Mouse (Mus musculus): ENCODE data around the gene Adgrb3.

Adgrb3 gene

GRCm38 (mm10) chr1:25250562-25250961 is 578.9 kb downstream of the Adgrb3 start:
- no peak for DNase-seq (ENCODE audit: low spot score)

DNA sequence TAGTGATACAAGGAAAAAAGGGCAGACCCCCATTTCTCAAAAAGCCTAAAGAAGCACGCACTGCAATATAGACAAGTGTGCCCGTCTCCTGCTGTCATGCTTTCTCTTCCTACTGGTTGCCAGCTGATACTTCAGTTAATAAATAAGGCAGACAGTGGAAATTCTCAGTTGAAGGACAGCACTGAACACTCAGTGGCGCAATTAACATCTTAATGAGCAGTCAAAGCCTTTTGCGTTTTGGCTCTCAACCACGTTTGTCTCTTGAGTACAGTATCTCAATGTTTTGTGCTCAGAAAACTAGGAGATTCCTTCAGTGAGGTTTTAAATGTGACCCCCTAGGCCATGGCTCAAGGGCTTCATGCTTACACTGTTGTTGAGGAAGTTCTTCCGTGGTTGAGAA is 587.1 kb downstream of the Adgrb3 start:
- no peak for DNase-seq (ENCODE audit: low spot score)

GRCm38 (mm10) chr1:25229245-25229750 is 600.2 kb downstream of the Adgrb3 start:
- no peak for DNase-seq (ENCODE audit: low spot score)

DNA sequence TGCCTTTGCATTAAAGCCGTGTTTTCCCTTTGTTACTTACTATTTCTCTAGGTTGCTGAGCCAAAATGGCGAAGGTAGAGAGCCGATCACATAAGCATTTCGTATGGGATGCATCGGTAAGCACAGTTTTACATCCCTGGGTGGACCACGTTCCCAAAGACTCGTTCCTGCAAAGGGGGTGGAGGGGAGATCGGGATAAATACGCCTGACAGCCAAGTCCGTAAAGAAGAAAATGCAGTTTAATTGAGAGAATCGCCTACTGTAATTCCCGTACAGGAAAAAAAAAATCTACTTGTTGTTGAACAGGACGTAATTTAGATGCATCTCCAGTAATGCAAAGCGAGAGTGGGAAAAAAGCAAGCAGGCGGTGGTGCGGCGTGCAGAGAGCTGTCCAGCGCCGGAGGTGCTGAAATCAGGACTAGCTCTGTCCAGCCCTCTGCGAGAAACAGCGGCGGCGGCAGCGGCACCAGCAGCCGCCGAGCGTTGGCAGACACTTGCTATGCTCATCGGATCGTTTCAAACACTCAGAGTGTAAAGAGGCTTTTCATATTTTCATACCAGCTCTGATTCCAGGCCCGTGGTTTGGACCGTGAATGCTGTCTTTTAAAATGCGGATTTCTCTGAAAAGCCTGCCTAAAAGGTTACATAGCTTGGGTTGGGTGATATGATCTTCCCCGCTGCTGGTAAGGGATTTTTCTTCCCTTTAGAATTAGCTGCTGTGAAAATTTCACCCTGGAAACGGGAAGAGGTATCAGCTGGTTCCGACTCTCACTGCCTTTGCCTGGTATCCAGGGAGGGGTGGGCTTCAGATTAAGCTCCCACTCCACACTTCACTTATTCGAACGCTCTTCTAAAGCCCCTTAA is 600.9 kb downstream of the Adgrb3 start:
- peak; percentile 19 for DNase-seq (ENCODE audit: low spot score)

DNA sequence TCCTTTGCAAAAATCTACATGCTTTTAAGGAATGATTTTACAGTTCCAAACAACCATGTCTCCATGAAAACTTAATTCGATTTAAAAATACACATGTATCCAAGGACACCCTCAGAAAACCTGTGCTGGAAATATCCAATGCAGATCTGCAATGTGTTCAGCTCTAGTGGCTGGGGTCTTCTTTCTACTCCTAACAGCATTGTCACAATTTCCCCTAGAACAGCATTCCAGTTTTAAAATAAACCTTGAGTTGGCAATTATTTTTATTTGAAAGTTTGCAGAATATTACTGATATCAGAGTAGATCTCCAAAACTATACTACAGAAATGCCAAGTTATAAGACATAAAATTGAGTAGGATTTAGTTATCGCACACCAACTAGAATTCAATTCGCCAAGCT is 601.6 kb downstream of the Adgrb3 start:
- no peak for DNase-seq (ENCODE audit: low spot score)

DNA sequence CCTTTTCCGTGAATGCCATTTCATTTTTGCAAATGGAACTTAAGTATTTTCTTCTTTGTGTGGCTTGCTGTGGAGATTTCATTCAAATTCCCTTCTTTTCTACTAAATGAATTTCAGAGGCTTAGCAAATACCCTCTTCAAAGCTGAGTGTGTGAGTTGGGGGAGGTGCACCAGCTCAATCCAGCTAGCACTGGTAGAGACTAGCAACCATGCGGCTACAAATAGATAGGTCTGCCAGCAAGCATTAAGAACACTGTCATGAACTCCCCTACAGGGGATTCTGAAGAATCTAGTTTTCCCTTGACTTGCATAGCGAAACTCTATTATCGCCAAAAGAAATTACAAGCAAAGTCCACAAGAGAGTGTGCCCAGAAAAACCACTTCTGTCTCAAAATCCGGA is 624.9 kb downstream of the Adgrb3 start:
- DNase-seq (ENCODE audit: low spot score), result no peak

DNA sequence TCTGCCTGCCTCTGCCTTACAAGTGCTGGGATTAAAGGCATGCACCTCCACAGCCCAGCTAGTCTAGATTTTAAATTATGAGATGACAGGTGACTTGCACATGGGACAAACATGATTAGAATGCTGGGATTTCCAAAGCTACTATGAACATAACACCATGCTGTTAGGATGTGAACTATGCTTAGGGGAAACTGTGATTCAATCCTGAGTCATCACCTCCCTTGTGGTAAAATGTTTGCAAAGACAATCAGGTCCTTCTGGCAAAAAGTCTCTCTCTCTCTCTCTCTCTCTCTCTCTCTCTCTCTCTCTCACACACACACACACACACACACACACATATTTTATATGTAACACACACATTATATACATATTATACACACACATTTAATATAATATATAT is 630.1 kb downstream of the Adgrb3 start:
- DNase-seq (ENCODE audit: low spot score), result no peak

DNA sequence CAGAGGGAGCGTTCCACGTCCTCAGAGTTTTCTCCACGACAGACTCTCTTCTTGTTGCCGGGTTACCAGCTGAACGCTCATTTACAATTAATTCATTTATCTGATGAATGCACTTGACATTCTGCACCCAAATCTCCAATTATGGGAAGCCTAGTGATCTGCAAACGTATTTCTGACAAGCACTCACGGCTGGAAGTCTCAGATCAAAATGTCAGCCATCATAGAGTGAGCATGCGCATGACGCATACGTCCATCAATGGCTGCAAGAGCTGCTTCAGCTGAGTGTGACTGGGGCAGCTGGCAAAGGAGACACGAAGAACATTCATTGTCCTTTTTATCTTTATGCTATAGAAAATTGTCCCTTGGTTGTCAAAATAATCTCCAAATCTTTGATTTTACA is 637.5 kb downstream of the Adgrb3 start:
- no peak for DNase-seq (ENCODE audit: low spot score)

DNA sequence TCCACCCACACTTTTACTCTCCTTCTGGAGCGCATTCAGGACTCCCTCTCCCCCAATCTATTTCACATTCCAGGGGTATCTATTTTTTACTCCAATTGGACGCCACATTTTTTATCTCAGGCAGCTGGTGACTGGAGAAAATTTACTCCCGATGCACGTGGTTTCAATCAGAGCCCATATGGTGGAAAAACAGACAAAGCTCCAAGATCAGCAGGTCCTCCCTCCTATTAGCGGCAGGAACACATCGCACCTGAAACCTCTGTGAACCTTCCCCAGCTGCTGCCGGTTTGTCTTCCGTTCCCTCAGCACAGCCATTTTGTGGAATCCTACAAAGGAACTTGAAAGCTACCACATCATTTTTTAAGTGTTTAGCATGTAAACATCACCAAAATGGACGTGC is 640.2 kb downstream of the Adgrb3 start:
- DNase-seq (ENCODE audit: low spot score), result no peak

- no peak for DNase-seq (ENCODE audit: low spot score)
Observed at GRCm38 (mm10) chr1:25185909-25186308, 643.6 kb downstream of the Adgrb3 start.

DNA sequence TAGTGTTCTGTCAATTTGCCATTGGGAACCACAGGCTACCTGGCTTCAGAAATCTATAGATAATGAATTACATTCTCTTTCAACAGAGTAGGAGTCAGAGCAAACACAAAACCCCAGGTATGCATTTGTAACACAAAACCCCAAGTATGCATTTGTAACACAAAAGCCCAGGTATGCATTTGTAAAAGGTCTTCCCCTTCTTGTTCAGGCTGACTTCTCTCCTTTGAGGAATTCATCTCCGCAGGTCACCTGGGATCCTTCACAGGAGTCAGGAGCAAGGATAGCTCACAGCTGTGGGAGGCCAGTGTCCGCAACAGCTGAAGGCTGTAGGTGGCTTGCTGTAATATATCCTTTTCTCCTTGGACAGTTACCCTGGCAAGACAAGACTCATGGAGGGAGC is 647.6 kb downstream of the Adgrb3 start:
- DNase-seq (ENCODE audit: low spot score), result no peak

DNA sequence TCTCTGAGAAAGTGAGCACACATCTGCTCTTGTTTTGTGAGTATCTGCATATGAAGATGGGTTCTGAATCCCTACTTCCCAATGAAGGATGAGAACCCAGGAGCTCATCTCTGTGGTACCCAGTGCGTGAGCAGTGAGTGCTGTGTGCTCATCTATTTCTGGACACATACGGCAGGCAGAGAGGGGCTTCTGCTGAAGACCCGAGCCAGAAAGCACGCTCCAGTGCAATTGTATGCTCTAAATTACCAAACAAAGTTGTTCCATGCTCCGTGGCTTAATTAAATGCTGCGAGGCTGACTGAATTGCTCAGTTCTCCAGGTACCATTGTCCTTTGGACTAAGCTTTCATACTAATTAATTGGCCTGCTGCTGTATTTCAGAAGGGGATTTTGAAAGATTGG is 648.9 kb downstream of the Adgrb3 start:
- no peak for DNase-seq (ENCODE audit: low spot score)

GRCm38 (mm10) chr1:25179860-25180582 is 649.5 kb downstream of the Adgrb3 start:
- DNase-seq (ENCODE audit: low spot score), result no peak

DNA sequence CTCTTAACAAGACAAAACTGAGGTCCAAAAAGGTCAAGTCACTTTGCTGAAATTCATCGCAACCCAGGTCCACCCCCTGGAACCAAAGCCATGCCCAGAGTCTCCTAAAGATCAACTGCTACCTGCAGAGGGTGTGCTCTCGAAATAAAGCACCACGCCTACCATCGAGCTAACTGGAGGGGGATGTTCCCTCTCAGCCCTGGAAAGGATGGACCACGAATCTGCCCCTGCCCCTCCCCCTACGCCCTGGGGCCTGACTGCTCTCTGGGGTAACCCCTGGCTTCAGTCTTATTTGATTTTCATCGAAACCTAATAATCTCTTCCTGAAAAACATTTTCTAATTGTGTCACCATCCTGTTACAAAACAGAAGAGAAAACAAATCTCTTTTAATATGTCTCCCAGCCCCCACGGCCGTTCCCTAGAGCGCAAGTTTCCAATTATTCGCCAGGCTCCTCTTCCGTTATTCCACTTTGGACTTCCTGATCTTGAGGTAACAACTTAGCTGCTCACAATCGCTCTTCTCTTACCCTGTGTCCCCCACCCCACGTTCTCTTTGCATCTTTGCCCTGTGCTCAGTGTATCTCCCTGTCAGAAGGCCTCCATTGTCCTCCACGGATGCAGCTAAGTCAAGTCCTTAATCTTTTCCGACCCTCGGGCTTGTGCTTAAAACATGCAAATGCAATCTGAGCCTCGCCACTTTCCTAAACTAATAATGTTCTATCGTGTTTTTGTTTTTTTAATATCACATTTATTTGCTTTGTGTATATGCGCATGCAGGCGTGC is 651.0 kb downstream of the Adgrb3 start:
- DNase-seq (ENCODE audit: low spot score), result no peak

DNA sequence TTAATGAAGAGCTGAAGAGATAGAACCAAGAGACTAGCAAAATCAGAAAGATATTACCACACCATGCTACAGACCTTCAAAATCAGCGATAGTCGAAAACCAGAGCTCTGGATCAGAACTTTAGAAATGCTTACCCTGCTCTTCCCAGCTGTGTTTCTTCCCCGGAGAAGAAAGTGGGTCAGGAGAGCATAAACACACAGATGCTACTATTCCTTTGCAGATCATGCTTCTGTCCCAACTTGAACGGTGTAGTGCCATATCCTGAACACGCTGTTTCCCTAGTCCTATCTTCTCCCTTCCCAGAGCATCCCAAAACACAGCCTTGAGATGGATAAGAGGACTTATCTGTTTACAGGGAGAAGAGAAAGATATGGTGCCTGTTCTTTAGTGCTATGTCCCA is 662.4 kb downstream of the Adgrb3 start:
- no peak for DNase-seq (ENCODE audit: low spot score)

DNA sequence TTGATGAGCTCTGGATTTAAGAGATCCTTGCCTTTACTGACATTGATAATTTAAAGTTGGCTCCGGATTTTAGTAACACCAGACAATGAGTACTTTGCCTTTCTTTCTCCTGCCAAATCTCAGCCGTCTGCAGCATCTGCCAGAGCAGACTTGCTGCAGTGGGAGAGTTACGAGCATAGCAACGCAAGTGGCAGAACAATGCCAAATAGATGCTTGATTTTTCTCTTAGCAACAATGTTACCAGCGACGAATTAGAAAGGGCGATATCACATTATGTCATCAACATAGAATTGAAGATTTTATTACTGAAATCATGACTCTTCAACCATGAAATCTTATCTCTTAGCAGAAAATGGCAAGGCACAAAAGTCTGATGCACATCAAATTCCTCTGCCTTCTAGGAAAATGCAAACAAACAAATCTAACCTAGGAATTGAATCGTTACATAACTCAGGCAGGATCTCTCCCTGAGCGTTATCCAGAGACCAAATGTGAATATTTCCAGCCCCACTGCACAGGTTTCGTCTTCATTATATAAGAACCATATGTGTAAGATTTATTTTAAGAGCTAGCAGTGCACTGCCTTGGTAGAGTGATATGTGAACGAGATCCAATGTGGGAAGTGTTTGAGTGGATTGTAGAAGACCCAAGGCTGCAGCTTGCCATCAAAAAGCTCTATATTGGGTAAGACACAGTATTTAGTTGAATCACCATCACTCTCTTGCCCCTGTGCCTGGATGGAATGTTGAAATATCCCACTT is 663.3 kb downstream of the Adgrb3 start:
- no peak for DNase-seq (ENCODE audit: low spot score)

- no peak for DNase-seq (ENCODE audit: low spot score)
Observed at GRCm38 (mm10) chr1:25163561-25163960, 665.9 kb downstream of the Adgrb3 start.

DNA sequence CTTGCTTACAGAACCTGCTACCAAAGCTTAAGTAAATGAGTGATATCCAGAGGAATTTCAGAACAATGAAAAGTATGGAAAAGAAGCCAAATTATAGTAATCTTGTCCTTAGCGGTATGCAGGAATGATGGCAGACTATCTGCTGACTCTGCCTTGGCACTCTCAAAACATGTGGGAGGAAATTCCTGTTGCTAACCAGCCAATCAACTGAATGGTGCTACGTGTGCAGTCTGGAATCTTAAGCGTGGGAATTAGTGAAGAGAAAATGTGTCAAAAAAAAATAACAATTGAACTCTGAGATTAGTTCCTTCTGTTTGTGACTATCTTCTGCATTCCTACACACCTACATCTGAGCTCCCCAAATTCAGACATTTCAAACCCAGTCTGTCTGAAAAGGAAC is 683.3 kb downstream of the Adgrb3 start:
- DNase-seq (ENCODE audit: low spot score), result no peak

DNA sequence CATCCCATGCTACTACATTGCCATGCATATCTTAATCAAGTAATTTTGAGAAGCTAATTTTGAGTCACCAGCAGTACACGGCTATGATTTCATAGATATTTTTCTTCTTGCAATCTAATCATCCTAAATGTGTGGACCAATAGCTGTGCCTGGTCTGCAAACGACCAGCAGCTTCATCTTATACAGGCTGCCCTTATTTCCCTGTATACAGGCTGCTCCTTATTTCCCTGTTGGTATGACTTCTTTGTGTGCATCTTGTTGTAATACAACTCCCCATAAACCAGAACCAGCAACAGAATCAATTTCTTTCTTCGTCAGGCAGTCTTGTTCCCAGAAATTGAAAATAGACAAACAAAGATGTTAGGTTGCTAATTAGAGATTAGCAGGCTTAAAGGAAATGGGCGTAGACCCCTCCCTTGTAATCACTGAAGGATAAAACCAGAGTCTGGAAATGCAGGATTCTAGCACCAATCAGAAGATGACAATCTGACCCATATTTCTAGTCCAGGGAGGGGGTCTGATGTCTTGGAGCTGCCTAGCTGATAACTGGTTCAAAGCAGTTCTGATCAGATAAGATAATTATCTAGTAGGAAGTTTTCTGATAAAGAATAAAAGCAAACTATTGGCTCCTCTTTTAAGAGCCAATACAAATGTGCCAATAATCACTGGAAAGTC is 697.2 kb downstream of the Adgrb3 start:
- no peak for DNase-seq (ENCODE audit: low spot score)

GRCm38 (mm10) chr1:25115512-25115911 is 714.0 kb downstream of the Adgrb3 start:
- DNase-seq (ENCODE audit: low spot score), result no peak

DNA sequence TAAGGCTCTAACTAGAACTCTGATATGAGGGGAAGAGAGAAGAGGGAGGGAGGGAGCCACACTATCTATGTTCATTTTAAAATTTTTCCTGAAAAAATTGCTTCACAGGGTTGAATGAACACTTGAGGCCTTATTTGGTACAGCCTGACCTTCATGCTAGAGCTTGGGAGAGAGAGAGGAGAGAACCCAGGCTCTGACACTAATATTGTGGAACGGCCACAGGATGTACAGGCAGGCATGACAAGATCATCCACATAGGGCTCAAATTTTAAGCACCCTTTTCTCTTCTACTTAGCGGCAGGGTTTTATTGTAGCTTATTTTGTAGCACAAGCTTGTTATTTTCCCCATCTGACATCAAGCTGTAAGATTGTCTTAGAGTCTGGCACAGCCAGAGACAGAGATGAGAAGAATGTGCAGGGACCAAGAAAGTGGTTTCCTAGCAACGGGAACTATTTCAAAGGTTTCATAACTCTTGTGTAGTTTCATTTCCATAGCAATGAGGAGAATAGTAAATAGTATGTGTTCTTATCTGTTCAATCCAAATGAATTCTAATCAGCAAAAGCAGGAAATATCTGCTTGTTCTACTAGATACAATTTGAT is 721.9 kb downstream of the Adgrb3 start:
- no peak for DNase-seq (ENCODE audit: low spot score)

Data from ovary, adult 18-20 months (tissue).